Mouse (Mus musculus) midbrain, embryonic 14.5 days (tissue): ENCODE measurements at regions not wholly inside any gene's neighbourhood (a gene's known extent, or its start where the extent isn't known, plus 50 kb on each side); places are given as distances from the start of the nearest gene placed in this dataset.

Experiments
- ATAC-seq: fragments of 200-750 bp; cut with Nextera tagmentation; 2 replicates; pipeline ENCODE4 v1.8.0; 2017; ENCODE audit warnings: moderate number of reproducible peaks, moderate library complexity; ENCODE audit not compliant: low FRiP score, low TSS enrichment
- DNase-seq: peaks from one replicate; pipeline ENCODE4 v3.0.0-alpha.2; 2015
- H3K27ac ChIP-seq: fragments of 300-500 bp; sonication (generic); replicated peaks from 2 replicates; pipeline ENCODE4 v1.5.1; 2014; ENCODE audit warnings: mild to moderate bottlenecking, low read depth, low read length, moderate library complexity
- H3K27me3 ChIP-seq: fragments of 300-500 bp; sonication (generic); 2 replicates; pipeline ENCODE4 v1.6.1; 2014; ENCODE audit warnings: low read length, control low read depth, mixed read lengths; ENCODE audit not compliant: control insufficient read depth, insufficient read depth
- H3K36me3 ChIP-seq: fragments of 300-500 bp; sonication (generic); 2 replicates; pipeline ENCODE4 v1.6.1; 2014; ENCODE audit warnings: low read length, control low read depth; ENCODE audit not compliant: control insufficient read depth, insufficient read depth
- H3K4me1 ChIP-seq: fragments of 300-500 bp; sonication (generic); 2 replicates; pipeline ENCODE4 v1.6.1; 2014; ENCODE audit warnings: mild to moderate bottlenecking, antibody characterized with exemption, low read length, control low read depth; ENCODE audit not compliant: control insufficient read depth, insufficient read depth
- H3K4me2 ChIP-seq: fragments of 300-500 bp; sonication (generic); 2 replicates; pipeline ENCODE4 v1.6.1; 2014; ENCODE audit warnings: mild to moderate bottlenecking, low read length, moderate library complexity
- H3K4me3 ChIP-seq: fragments of 300-500 bp; sonication (generic); replicated peaks from 2 replicates; pipeline ENCODE4 v1.5.1; 2014; ENCODE audit warnings: low read depth, low read length
- H3K9ac ChIP-seq: fragments of 300-500 bp; sonication (generic); replicated peaks from 2 replicates; pipeline ENCODE4 v1.6.1; 2014; ENCODE audit warnings: mild to moderate bottlenecking, low read length, moderate library complexity
- H3K9me3 ChIP-seq: fragments of 300-500 bp; sonication (generic); 2 replicates; pipeline ENCODE4 v1.6.1; 2016; ENCODE audit warnings: low read length, control low read depth, mixed read lengths; ENCODE audit not compliant: control insufficient read depth
- WGBS: fragments of 180-500 bp; shearing (Covaris S2); extraction: QIAGEN DNeasy Blood & Tissue Kit; methylation state at CpG from one replicate; pipeline ENCODE4 v1.1.7; 2014; 5-methylcytosine and 5-hydroxymethylcytosine counted together

DNA sequence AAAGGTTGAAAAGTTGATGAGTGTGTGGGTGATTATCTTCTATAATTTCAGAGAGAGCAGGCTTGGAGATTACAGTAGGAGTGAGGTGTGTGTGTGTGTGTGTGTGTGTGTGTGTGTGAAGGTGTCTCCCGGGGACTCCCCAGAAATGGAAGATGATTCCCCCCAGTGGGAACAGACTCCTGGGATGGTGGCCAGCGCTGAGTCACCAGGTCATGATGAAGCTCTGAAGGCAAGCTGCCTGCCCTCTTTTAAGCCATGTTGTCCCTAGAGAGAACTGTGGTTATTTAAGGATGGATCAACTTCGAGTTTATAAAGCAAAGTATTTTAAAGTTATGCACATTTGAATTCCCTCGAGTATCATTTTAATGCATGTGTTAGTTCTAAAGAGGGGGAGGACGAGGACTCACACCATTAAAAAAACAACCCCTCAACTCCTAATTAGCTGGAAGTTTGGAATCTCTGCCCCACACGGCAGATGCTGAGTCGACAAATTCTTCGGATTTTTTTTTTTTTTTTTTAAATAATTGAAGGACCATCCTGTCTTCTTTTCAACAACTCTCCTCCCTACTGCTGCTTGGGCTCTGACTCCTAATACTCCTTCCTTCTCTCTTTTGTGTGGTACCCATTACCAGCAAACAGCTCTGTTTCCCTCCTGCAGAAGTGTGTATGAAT lies 186.6 kb downstream of the Ly86 start:
- Histone ChIP-seq H3K4me3 (no peak overlapping the region), H3K27me3 (no peaks in the 10 kb centered on the region), H3K27ac (no peak overlapping the region), H3K9me3 (no peaks in the 10 kb centered on the region), H3K36me3 (no peaks in the 10 kb centered on the region), H3K4me1 (no peaks in the 10 kb centered on the region), H3K9ac (no peak overlapping the region), H3K4me2 (no peak overlapping the region)
- ATAC-seq = no peak
- no peak for DNase-seq
- 84% methylated on average over 8 of the region's 8 CpGs for WGBS

DNA sequence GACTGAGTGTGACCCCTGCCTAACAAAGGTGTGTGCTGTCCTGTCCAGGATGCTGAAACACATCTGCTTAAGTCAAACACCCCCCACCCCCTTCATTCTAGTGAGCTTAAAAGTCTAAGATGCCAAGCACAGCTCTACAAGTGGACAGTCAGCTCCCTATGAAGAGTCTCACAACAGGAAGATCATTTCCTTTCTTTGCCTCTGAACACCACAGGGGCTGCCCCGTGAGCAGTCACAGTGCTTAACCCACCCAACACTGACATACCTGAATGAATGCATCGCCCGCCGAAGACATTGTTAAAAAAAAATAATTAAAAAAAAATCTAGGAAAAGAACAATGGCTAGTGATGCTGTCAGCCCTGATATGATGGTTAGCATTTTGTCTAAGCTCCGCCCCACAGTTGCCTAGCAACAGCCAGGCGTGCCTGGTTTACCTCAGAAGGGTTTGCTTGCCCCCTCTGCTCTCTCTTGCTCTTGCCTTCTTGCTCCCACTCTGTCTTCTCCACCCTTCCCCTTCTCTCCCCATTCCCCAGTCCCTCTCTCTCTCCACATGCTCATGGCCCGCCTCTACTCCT lies 187.7 kb downstream of the Ly86 start:
- no peaks in the 10 kb centered on the region for H3K4me1 ChIP-seq
- H3K9ac ChIP-seq = no peak overlapping the region
- H3K27ac ChIP-seq = no peak overlapping the region
- H3K36me3 ChIP-seq = no peaks in the 10 kb centered on the region
- no peak overlapping the region for H3K4me2 ChIP-seq
- no peak for ATAC-seq
- DNase-seq = peak; percentile 47
- H3K27me3 ChIP-seq = no peaks in the 10 kb centered on the region
- H3K4me3 ChIP-seq = no peak overlapping the region
- WGBS = 65% methylated on average over 7 of the region's 7 CpGs
- no peaks in the 10 kb centered on the region for H3K9me3 ChIP-seq

DNA sequence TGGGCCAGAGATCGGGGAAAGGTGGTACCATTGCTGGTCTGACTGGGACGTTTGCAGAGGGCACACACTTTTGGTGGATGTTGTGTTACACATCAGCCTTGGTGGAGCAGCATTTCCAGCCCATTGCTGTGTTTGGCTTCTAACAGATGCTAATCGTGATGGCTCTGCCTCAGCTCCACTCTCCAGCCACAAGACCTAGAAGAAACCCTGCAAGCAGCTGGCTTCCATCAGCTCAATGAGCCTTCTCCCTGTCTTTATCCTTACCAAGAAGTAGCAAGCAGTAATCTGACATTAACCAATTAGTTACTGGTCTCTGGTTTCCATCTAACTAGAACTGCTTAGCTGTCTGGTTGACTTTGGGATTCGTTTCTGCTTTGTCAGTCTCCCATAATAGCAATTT lies 188.8 kb downstream of the Ly86 start:
- H3K9ac ChIP-seq = no peak overlapping the region
- H3K36me3 ChIP-seq = no peaks in the 10 kb centered on the region
- no peaks in the 10 kb centered on the region for H3K27me3 ChIP-seq
- no peak overlapping the region for H3K4me2 ChIP-seq
- DNase-seq (no peak), ATAC-seq (no peak)
- WGBS = 85% methylated on average over 4 of the region's 4 CpGs
- H3K4me3 ChIP-seq = no peak overlapping the region
- no peaks in the 10 kb centered on the region for H3K9me3 ChIP-seq
- no peaks in the 10 kb centered on the region for H3K4me1 ChIP-seq
- no peak overlapping the region for H3K27ac ChIP-seq

DNA sequence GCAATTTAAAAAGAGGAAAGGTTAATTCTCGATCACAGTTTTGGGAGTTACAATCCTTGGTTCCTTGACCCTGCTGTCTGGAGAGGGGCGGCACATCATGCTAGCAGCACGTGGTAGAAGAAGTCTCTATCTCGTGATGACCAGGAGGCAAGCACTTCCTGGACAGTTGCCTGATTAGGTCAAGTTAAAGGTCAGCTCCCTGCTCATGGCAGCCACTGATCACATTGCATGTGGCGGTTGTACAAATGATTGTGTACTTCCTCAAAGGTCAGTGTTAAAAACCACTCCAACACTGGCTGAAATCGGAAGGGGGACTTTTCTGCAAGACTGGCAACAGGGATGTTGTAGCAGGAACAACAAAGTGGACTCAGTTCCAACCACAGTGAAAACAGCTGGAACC lies 192.3 kb downstream of the Ly86 start:
- no peaks in the 10 kb centered on the region for H3K9me3 ChIP-seq
- WGBS = 88% methylated on average over 6 of the region's 6 CpGs
- ATAC-seq (no peak), DNase-seq (no peak)
- no peaks in the 10 kb centered on the region for H3K4me1 ChIP-seq
- H3K4me2 ChIP-seq = no peak overlapping the region
- no peaks in the 10 kb centered on the region for H3K27me3 ChIP-seq
- no peaks in the 10 kb centered on the region for H3K36me3 ChIP-seq
- H3K9ac ChIP-seq = no peak overlapping the region
- no peak overlapping the region for H3K27ac ChIP-seq
- no peak overlapping the region for H3K4me3 ChIP-seq

DNA sequence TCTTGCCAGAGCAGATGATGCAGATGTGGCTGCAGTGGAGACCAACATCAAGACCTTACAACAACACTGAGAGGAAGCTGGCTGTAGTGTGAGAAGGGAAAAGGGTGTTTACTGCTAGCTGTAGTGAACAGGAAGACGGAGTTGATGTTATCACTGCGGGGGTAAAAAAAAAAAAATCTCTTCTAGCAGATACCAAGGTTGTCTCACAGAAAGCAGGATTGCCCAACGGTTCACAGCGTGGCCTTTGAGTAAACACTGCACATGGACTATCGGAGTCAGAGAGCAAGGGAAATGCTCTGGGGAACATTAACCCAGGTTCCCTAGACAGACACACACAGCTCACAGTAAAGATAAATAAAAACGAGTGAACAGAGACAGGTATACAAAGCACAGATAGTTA lies 192.8 kb downstream of the Ly86 start:
- H3K4me2 ChIP-seq = no peak overlapping the region
- H3K4me3 ChIP-seq = no peak overlapping the region
- DNase-seq (no peak), ATAC-seq (no peak)
- 89% methylated on average over 6 of the region's 6 CpGs for WGBS
- no peaks in the 10 kb centered on the region for H3K27me3 ChIP-seq
- no peaks in the 10 kb centered on the region for H3K36me3 ChIP-seq
- H3K4me1 ChIP-seq = no peaks in the 10 kb centered on the region
- H3K27ac ChIP-seq = no peak overlapping the region
- no peak overlapping the region for H3K9ac ChIP-seq
- no peaks in the 10 kb centered on the region for H3K9me3 ChIP-seq

DNA sequence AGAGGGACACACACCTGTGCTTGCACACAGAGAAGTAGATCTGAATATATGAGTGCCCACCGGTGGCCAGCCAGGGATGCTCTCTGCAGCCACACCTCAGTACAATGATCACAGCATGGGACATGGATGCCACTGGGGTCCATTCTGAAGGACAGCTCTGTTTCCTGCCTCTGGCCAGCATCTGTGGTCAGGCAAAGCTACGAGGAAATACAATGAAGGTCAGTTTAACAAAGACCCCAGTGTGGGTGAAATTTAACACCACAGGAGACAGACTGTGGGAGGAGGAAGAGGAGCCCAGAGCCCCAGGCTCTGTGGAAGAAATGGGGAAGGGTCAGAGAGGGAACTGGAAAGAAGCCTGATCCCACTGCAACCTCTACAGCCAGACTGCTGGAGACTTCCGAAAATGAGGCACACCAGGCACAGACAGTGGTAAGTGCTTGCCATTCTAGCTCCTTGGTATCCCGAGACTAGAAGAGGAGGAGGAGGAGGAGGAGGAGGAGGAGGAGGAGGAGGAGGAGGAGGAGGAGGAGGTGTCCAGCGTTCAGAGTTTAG lies 196.0 kb downstream of the Ly86 start:
- H3K27ac ChIP-seq = no peak overlapping the region
- H3K4me2 ChIP-seq = no peak overlapping the region

DNA sequence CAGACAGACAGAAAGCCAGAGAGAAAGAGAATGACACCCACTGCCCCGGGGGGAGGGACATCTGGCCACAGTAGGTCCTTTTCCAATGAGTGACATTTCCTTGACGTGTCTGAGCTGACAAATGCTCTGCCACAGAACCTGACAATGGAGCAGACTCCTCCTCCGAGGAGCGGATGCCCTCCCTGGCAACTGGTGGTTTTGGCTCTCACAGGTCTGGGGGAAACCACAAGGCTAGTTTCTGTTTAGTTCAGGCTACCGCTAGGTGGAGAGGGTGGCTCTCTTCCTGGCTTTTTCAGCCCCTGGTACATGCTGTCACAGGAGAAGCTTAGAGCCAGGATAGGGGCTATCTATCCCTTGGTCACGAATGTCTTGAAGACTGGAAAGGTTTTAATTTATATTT lies 196.7 kb downstream of the Ly86 start:
- Histone ChIP-seq H3K4me2 (no peak overlapping the region), H3K27ac (no peak overlapping the region)
- ATAC-seq = no peak; the same call in 1 of the 2 replicates

More for the DNA sequence above, 196.0 kb downstream of the Ly86 start:
- Histone ChIP-seq H3K36me3 (no peaks in the 10 kb centered on the region), H3K27me3 (no peaks in the 10 kb centered on the region), H3K9me3 (no peaks in the 10 kb centered on the region), H3K9ac (no peak overlapping the region), H3K4me3 (no peak overlapping the region), H3K4me1 (no peaks in the 10 kb centered on the region)
- WGBS = 21% methylated on average over 4 of the region's 5 CpGs
- ATAC-seq (no peak), DNase-seq (no peak)

DNA sequence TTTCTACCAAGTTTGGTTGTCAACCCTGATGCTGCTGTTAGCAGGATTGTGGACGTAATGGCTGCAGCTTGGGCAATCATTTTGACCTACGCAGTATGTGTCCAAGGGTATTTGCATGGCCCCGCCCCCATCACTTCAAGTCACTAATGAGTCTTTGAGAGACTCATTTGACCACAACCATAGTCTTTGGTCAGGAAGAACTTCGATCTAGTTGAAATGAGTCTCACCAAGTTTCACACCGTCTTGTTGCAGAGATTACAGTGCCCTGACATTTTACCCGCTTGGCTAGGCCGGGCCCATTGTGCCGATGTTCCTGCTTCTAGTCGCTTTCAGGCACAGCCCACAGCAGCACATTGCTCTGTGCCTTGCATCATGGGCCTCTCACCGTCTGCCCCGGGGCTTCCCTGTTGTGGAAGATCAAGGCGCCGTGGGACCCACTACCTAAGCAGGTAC lies 197.8 kb downstream of the Ly86 start:
- Histone ChIP-seq H3K27ac (no peak overlapping the region), H3K4me2 (no peak overlapping the region), H3K9me3 (no peaks in the 10 kb centered on the region), H3K4me3 (no peak overlapping the region), H3K27me3 (no peaks in the 10 kb centered on the region), H3K9ac (no peak overlapping the region), H3K4me1 (no peaks in the 10 kb centered on the region), H3K36me3 (no peaks in the 10 kb centered on the region)
- 89% methylated on average over 13 of the region's 13 CpGs for WGBS
- DNase-seq (no peak), ATAC-seq (no peak)

More for the DNA sequence above, 196.7 kb downstream of the Ly86 start:
- Histone ChIP-seq H3K9ac (no peak overlapping the region), H3K9me3 (no peaks in the 10 kb centered on the region), H3K4me1 (no peaks in the 10 kb centered on the region), H3K4me3 (no peak overlapping the region), H3K36me3 (no peaks in the 10 kb centered on the region), H3K27me3 (no peaks in the 10 kb centered on the region)
- DNase-seq = peak; percentile 68
- 7% methylated on average over 6 of the region's 6 CpGs for WGBS

DNA sequence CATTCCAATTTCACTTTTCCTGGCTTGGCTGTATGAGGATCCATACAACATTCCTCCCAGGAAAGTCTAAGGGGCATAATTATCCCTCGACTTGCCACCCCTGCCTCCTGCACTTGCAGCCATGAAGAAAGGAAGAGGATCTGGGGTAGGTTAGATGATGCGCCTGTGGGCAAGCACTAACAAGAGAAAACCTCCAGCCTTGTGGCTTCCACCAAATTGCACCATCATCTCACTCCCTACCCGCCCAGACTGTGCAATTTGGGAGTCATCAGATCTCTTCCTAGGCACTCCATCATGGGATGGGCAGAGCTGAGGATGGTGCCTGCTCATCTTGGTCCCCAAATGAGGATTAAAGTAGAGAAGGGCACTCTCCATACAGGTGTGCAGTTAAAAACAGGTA lies 198.8 kb downstream of the Ly86 start:
- Histone ChIP-seq H3K4me1 (no peaks in the 10 kb centered on the region), H3K27me3 (no peaks in the 10 kb centered on the region), H3K4me2 (no peak overlapping the region), H3K9me3 (no peaks in the 10 kb centered on the region), H3K36me3 (no peaks in the 10 kb centered on the region), H3K4me3 (no peak overlapping the region), H3K9ac (no peak overlapping the region), H3K27ac (no peak overlapping the region)
- DNase-seq (no peak), ATAC-seq (no peak)
- WGBS = 88% methylated on average over 3 of the region's 3 CpGs
